Mouse (Mus musculus) MEL (cell line): Measurements from ENCODE around the gene Bbs9. TPM values are rescaled to one million over a fixed set of nuclear protein-coding genes. Genes with fewer than 3 reads are reported as not detected.

Experiments
- DNase-seq: peaks from one replicate; pipeline ENCODE4 v3.0.0; 2011; ENCODE audit warnings: low read depth, low spot score
- H3K27ac ChIP-seq: 2 replicates; pipeline ENCODE4 v1.5.1; 2012; ENCODE audit warnings: low read depth, mild to moderate bottlenecking, control low read depth, low read length, moderate library complexity; ENCODE audit not compliant: control insufficient read depth
- H3K27me3 ChIP-seq, 2 experiments: fragments of 150-350 bp in 1 of 2; sonication (generic) in 1 of 2; 2 replicates each; pipeline ENCODE4 v1.6.1; 2012; ENCODE audit warnings: low read length in 2 of 2, mild to moderate bottlenecking in 2 of 2, improper control_type of control experiment in 1 of 2, moderate library complexity in 1 of 2; ENCODE audit not compliant: insufficient read depth in 2 of 2, control insufficient read depth in 1 of 2
- H3K36me3 ChIP-seq, 2 experiments: 2 replicates each; pipeline ENCODE4 v1.6.1; 2012 to 2014; ENCODE audit warnings: low read length in 2 of 2, improper control_type of control experiment in 1 of 2, inconsistent platforms in 1 of 2, mild to moderate bottlenecking in 1 of 2; ENCODE audit not compliant: insufficient read depth in 2 of 2, control insufficient read depth in 1 of 2
- H3K4me1 ChIP-seq, 2 experiments: fragments of 150-350 bp in 1 of 2; sonication (generic) in 1 of 2; 2 replicates each; pipeline ENCODE4 v1.6.1; 2012; ENCODE audit warnings: low read length in 2 of 2, improper control_type of control experiment in 1 of 2, mild to moderate bottlenecking in 1 of 2; ENCODE audit not compliant: insufficient read depth in 2 of 2, control insufficient read depth in 1 of 2
- H3K4me3 ChIP-seq, 2 experiments: fragments of 150-350 bp in 1 of 2; sonication (generic) in 1 of 2; 2 replicates each; pipeline ENCODE4 v1.5.1; 2012; ENCODE audit warnings: low read depth in 2 of 2, low read length in 2 of 2, mild to moderate bottlenecking in 2 of 2, moderate library complexity in 2 of 2, control low read depth in 1 of 2, improper control_type of control experiment in 1 of 2; ENCODE audit not compliant: control insufficient read depth in 1 of 2, insufficient read depth in 1 of 2
- H3K79me2 ChIP-seq: 2 replicates; pipeline ENCODE4 v1.6.1; 2012; ENCODE audit warnings: mild to moderate bottlenecking, low read length, moderate library complexity; ENCODE audit not compliant: control insufficient read depth, poor library complexity, insufficient read depth
- H3K9ac ChIP-seq: 2 replicates; pipeline ENCODE4 v1.6.1; 2012; ENCODE audit warnings: low read depth, mild to moderate bottlenecking, control low read depth, low read length, moderate library complexity; ENCODE audit not compliant: control insufficient read depth, poor library complexity, severe bottlenecking
- H3K9me3 ChIP-seq: fragments of 150-350 bp; sonication (generic); replicated peaks from 2 replicates; pipeline ENCODE4 v1.6.1; 2012; ENCODE audit warnings: mild to moderate bottlenecking, low read length, improper control_type of control experiment, moderate library complexity; ENCODE audit not compliant: insufficient read depth
- BHLHE40 ChIP-seq: IDR thresholded peaks from 2 replicates; pipeline ENCODE4 v1.6.1; 2012; ENCODE audit warnings: low read depth, mild to moderate bottlenecking, inconsistent platforms, low read length, improper control_type of control experiment, borderline replicate concordance
- CHD1 ChIP-seq: IDR thresholded peaks from 2 replicates; pipeline ENCODE4 v1.6.1; 2012; ENCODE audit warnings: low read depth, mild to moderate bottlenecking, inconsistent platforms, low read length, improper control_type of control experiment
- CHD2 ChIP-seq: IDR thresholded peaks from 2 replicates; pipeline ENCODE4 v1.6.1; 2011; ENCODE audit warnings: low read length, improper control_type of control experiment
- E2F4 ChIP-seq: IDR thresholded peaks from 2 replicates; pipeline ENCODE4 v1.6.1; 2011; ENCODE audit warnings: low read depth, low read length, improper control_type of control experiment, borderline replicate concordance
- ELF1 ChIP-seq: IDR thresholded peaks from 2 replicates; pipeline ENCODE4 v1.6.1; 2014; ENCODE audit warnings: low read depth, mild to moderate bottlenecking, inconsistent platforms, low read length, improper control_type of control experiment, moderate library complexity
- EP300 ChIP-seq, 2 experiments: IDR thresholded peaks; 2 replicates each; pipeline ENCODE4 v1.6.1; 2011; ENCODE audit warnings: improper control_type of control experiment in 2 of 2, low read length in 2 of 2, low read depth in 1 of 2, mild to moderate bottlenecking in 1 of 2
- ETS1 ChIP-seq: IDR thresholded peaks from 2 replicates; pipeline ENCODE4 v1.6.1; 2012; ENCODE audit warnings: low read depth, mild to moderate bottlenecking, inconsistent platforms, low read length, improper control_type of control experiment, moderate library complexity
- GATA1 ChIP-seq: IDR thresholded peaks from 2 replicates; pipeline ENCODE4 v1.6.1; 2011; ENCODE audit warnings: low read depth, low read length, improper control_type of control experiment
- JUND ChIP-seq: IDR thresholded peaks from 2 replicates; pipeline ENCODE4 v1.6.1; 2011; ENCODE audit warnings: low read depth, mild to moderate bottlenecking, improper control_type of control experiment, low read length
- KAT2A ChIP-seq: conservative IDR thresholded peaks from 2 replicates; pipeline ENCODE4 v1.6.1; 2012; ENCODE audit warnings: low read depth, low read length, improper control_type of control experiment, inconsistent platforms
- MAX ChIP-seq: IDR thresholded peaks from 2 replicates; pipeline ENCODE4 v1.6.1; 2011; ENCODE audit warnings: low read length, improper control_type of control experiment
- MAZ ChIP-seq: IDR thresholded peaks from 2 replicates; pipeline ENCODE4 v1.6.1; 2012; ENCODE audit warnings: low read depth, mild to moderate bottlenecking, inconsistent platforms, low read length, improper control_type of control experiment
- MXI1 ChIP-seq: IDR thresholded peaks from 2 replicates; pipeline ENCODE4 v1.6.1; 2011; ENCODE audit warnings: mild to moderate bottlenecking, low read depth, low read length, improper control_type of control experiment
- MYB ChIP-seq: IDR thresholded peaks from 2 replicates; pipeline ENCODE4 v1.6.1; 2011; ENCODE audit warnings: mild to moderate bottlenecking, low read depth, low read length, improper control_type of control experiment
- NELFE ChIP-seq: IDR thresholded peaks from 2 replicates; pipeline ENCODE4 v1.6.1; 2011; ENCODE audit warnings: low read depth, low read length, improper control_type of control experiment
- NRF1 ChIP-seq: IDR thresholded peaks from 2 replicates; pipeline ENCODE4 v1.6.1; 2014; ENCODE audit warnings: low read depth, mild to moderate bottlenecking, inconsistent platforms, low read length, improper control_type of control experiment, moderate library complexity; ENCODE audit not compliant: poor library complexity, insufficient read depth, severe bottlenecking
- POLR2A ChIP-seq, 2 experiments: IDR thresholded peaks; 2 replicates each; pipeline ENCODE4 v1.6.1; 2011 to 2012; ENCODE audit warnings: low read length in 2 of 2, mild to moderate bottlenecking in 2 of 2, control low read depth in 1 of 2, improper control_type of control experiment in 1 of 2, low read depth in 1 of 2, moderate library complexity in 1 of 2; ENCODE audit not compliant: control insufficient read depth in 1 of 2, insufficient read depth in 1 of 2, poor library complexity in 1 of 2
- POLR2AphosphoS2 ChIP-seq: IDR thresholded peaks from 2 replicates; pipeline ENCODE4 v1.6.1; 2011; ENCODE audit warnings: low read length, improper control_type of control experiment
- POLR2AphosphoS5 ChIP-seq: IDR thresholded peaks from 2 replicates; pipeline ENCODE4 v1.6.1; 2012; ENCODE audit warnings: low read depth, borderline replicate concordance, mild to moderate bottlenecking, inconsistent platforms, low read length, moderate library complexity, mixed read lengths
- RAD21 ChIP-seq: IDR thresholded peaks from 2 replicates; pipeline ENCODE4 v1.6.1; 2011; ENCODE audit warnings: mild to moderate bottlenecking, low read depth, low read length, improper control_type of control experiment
- RCOR1 ChIP-seq: IDR thresholded peaks from 2 replicates; pipeline ENCODE4 v1.6.1; 2012; ENCODE audit warnings: low read depth, mild to moderate bottlenecking, inconsistent platforms, low read length, improper control_type of control experiment
- SIN3A ChIP-seq: IDR thresholded peaks from 2 replicates; pipeline ENCODE4 v1.6.1; 2012; ENCODE audit warnings: low read length, improper control_type of control experiment, inconsistent platforms
- TAL1 ChIP-seq: IDR thresholded peaks from 2 replicates; pipeline ENCODE4 v1.6.1; 2012; ENCODE audit warnings: mild to moderate bottlenecking, inconsistent platforms, low read length, moderate library complexity, mixed read lengths
- TBP ChIP-seq: IDR thresholded peaks from 2 replicates; pipeline ENCODE4 v1.8.0; 2011; ENCODE audit warnings: low read depth, low read length, improper control_type of control experiment
- TCF12 ChIP-seq: IDR thresholded peaks from 2 replicates; pipeline ENCODE4 v1.6.1; 2014; ENCODE audit warnings: low read depth, mild to moderate bottlenecking, inconsistent platforms, low read length, improper control_type of control experiment, moderate library complexity
- UBTF ChIP-seq: IDR thresholded peaks from 2 replicates; pipeline ENCODE4 v1.6.1; 2012; ENCODE audit warnings: low read depth, mild to moderate bottlenecking, inconsistent platforms, low read length, improper control_type of control experiment, moderate library complexity, borderline replicate concordance; ENCODE audit not compliant: insufficient read depth
- USF1 ChIP-seq: IDR thresholded peaks from 2 replicates; pipeline ENCODE4 v1.6.1; 2014; ENCODE audit warnings: low read depth, mild to moderate bottlenecking, inconsistent platforms, low read length, improper control_type of control experiment, moderate library complexity
- USF2 ChIP-seq, 2 experiments: IDR thresholded peaks; 2 replicates each; pipeline ENCODE4 v1.6.1; 2011 to 2012; ENCODE audit warnings: improper control_type of control experiment in 2 of 2, low read length in 2 of 2, borderline replicate concordance in 1 of 2, inconsistent platforms in 1 of 2, low read depth in 1 of 2, mild to moderate bottlenecking in 1 of 2; ENCODE audit not compliant: insufficient read depth in 1 of 2
- ZC3H11A ChIP-seq: IDR thresholded peaks from 2 replicates; pipeline ENCODE4 v1.6.1; 2012; ENCODE audit warnings: low read depth, mild to moderate bottlenecking, inconsistent platforms, low read length, improper control_type of control experiment
- ZKSCAN1 ChIP-seq: IDR thresholded peaks from 2 replicates; pipeline ENCODE4 v1.6.1; 2012; ENCODE audit warnings: low read depth, mild to moderate bottlenecking, inconsistent platforms, low read length, improper control_type of control experiment, moderate library complexity
- ZMIZ1 ChIP-seq: IDR thresholded peaks from 2 replicates; pipeline ENCODE4 v1.6.1; 2012; ENCODE audit warnings: low read depth, mild to moderate bottlenecking, inconsistent platforms, low read length, improper control_type of control experiment, moderate library complexity
- ZNF384 ChIP-seq: IDR thresholded peaks from 2 replicates; pipeline ENCODE4 v1.6.1; 2012; ENCODE audit warnings: low read depth, mild to moderate bottlenecking, inconsistent platforms, low read length, improper control_type of control experiment
- polyA plus RNA-seq, 2 experiments: library from polyadenylated mRNA; stranded (reverse) in 1 of 2; unstranded in 1 of 2; fragments of >175 nt in 1 of 2; fragments of >200 nt in 1 of 2; gene quantifications; 2 replicates each; pipeline versions ENCODE4 v1.2.1 to v1.2.4; 2012; ENCODE audit warnings: low replicate concordance in 2 of 2, low read depth in 1 of 2; ENCODE audit not compliant: insufficient read length in 2 of 2, insufficient read depth in 1 of 2, missing spikeins in 1 of 2
- total RNA-seq: library from RNA; depleted of rRNA; stranded (reverse); fragments of 300-350 nt; gene quantifications from 2 replicates; pipeline ENCODE4 v1.2.3, GENCODE M21; 2012

The Bbs9 gene
- total and polyA plus RNA-seq, 3 experiments, result 18.5 to 19.5 TPM; not detected in 1

- TF ChIP-seq NELFE (peak; percentile 40; the same call in 1 of the 2 replicates), RAD21 (no peak), ZMIZ1 (0 out of 2 replicates have a peak, but pooled peaks have one; percentile 5), POLR2A (IDR thresholded peaks at IDR 0.05; ENCODE audit: control insufficient read depth in 1 of 2, insufficient read depth in 1 of 2, low read depth in 1 of 2, low read length in 2 of 2, poor library complexity in 1 of 2) (peak in 1 of 2 experiments; percentile 47; a peak in 1 of 4 replicates), SIN3A (no peak; the same call in 1 of the 2 replicates), MAZ (peak; percentile 21; the same call in 1 of the 2 replicates), UBTF (no peak), TBP (peak; percentile 66; the same call in 1 of the 2 replicates), USF1 (peak; percentile 86), MXI1 (peak; percentile 69; the same call in 1 of the 2 replicates), BHLHE40 (no peak), CHD2 (no peak), ELF1 (peak; percentile 70), TCF12 (peak; percentile 74), USF2 (IDR thresholded peaks at IDR 0.05; ENCODE audit: borderline replicate concordance in 1 of 2, insufficient read depth in 1 of 2, low read depth in 1 of 2, low read length in 2 of 2) (peak in 1 of 2 experiments; percentile 47; a peak in 1 of 4 replicates), CHD1 (no peak), EP300 (IDR thresholded peaks at IDR 0.05; ENCODE audit: low read depth in 1 of 2, low read length in 2 of 2) (no peak; a peak in 1 of 4 replicates), MAX (peak; percentile 82; the same call in 1 of the 2 replicates), ZC3H11A (no peak), RCOR1 (no peak), KAT2A (no peak), TAL1 (no peak)
Measured at GRCm38 (mm10) chr9:22807693-22808092, 332.2 kb downstream of the Bbs9 start (continued).

GRCm38 (mm10) chr9:22809621-22810126 is 334.2 kb downstream of the Bbs9 start:
- peak; percentile 86 for DNase-seq
- H3K9ac ChIP-seq, result peak overlapping the region; percentile 50
- H3K9me3 ChIP-seq, result no peaks in the 10 kb centered on the region
- H3K4me3 ChIP-seq, result peak overlapping the region; percentile 13 to 20
- peaks cover 58 to 62% of the 10 kb centered on the region in 2 experiments for H3K4me1 ChIP-seq
- H3K79me2 ChIP-seq, result no peaks in the 10 kb centered on the region
- peak overlapping the region; percentile 84 for H3K27ac ChIP-seq
- peaks cover 0 to 66% of the 10 kb centered on the region in 2 experiments; a peak in 2 of 4 replicates for H3K36me3 ChIP-seq
- H3K27me3 ChIP-seq, result no peaks in the 10 kb centered on the region
- no peak for TF ChIP-seq CHD2
- TF ChIP-seq ZMIZ1, result peak; percentile 64
- peak; percentile 83 for TF ChIP-seq ELF1
- peak; percentile 69; the same call in 1 of the 2 replicates for TF ChIP-seq MXI1
- TF ChIP-seq MAZ, result peak; percentile 73; the same call in 1 of the 2 replicates
- no peak for TF ChIP-seq E2F4
- TF ChIP-seq ZKSCAN1, result no peak
- no peak; the same call in 1 of the 2 replicates for TF ChIP-seq KAT2A
- peak; percentile 41; the same call in 1 of the 2 replicates for TF ChIP-seq JUND
- no peak for TF ChIP-seq CHD1
- TF ChIP-seq NRF1, result no peak
- TF ChIP-seq MYB, result no peak
- peak; percentile 98 for TF ChIP-seq TCF12
- TF ChIP-seq POLR2AphosphoS5, result peak; percentile 85; the same call in 1 of the 2 replicates
- TF ChIP-seq BHLHE40, result peak; percentile 75; the same call in 1 of the 2 replicates
- peak; percentile 56; the same call in 1 of the 2 replicates for TF ChIP-seq POLR2AphosphoS2
- no peak for TF ChIP-seq UBTF
- TF ChIP-seq MAX, result peak; percentile 75
- no peak for TF ChIP-seq ZNF384
- peak; percentile 71 for TF ChIP-seq TBP
- TF ChIP-seq TAL1, result peak; percentile 67
- TF ChIP-seq ETS1, result peak; percentile 93
- peak; percentile 65; the same call in 1 of the 2 replicates for TF ChIP-seq USF1
- TF ChIP-seq GATA1, result peak; percentile 99
